Mouse (Mus musculus): ENCODE results near the gene Gm9268.
"Not testable (repeated sequence)": the region's sequence is repeated elsewhere in the genome, so short reads cannot be mapped to it uniquely, and the experiment has no call there.

The Gm9268 gene

DNA sequence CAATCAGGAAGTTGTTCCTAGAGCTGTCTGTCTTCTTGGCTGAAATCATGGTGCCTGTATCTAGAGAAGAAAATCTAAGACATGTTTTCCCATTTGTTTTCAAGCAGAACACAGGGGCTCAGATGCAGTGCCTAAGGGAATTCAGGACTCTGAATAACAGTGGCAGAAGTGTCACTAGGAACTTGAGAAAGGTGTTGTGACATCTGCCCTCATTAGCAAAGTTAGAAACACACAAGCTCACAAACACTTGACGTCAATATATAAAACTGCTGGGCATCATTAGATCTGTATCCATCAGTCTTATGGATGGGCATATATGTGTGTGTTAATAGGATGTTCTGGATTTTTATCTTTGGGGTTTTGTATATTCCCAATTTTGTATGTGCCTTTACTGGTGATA lies at the start of gene Gm9268:
Gene Gm9268, plus strand, starts transcription at position 301 of the 400 bp plus-strand sequence.
- not testable (repeated sequence) for DNase-seq

DNA sequence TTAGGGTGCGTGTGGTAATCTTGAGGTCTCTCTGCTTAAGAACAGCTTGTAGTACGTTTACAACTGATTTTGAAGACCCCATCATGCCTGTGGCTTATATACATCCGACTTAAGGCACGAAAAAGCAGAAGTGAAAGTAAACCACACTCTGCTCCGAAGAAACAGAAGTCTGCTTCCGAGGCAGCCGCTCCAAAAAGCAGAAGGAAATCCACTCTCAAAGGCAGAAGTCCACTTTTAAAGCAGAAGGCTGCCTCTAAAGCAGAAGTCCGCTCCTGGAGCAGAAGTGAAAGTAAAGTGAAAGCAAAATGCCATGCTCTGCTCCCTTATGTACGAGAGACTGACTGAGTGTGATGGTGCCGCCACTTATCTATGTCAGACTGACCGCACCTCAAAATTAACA lies 38.5 kb upstream of the Gm9268 start:
- DNase-seq, result no peak

DNA sequence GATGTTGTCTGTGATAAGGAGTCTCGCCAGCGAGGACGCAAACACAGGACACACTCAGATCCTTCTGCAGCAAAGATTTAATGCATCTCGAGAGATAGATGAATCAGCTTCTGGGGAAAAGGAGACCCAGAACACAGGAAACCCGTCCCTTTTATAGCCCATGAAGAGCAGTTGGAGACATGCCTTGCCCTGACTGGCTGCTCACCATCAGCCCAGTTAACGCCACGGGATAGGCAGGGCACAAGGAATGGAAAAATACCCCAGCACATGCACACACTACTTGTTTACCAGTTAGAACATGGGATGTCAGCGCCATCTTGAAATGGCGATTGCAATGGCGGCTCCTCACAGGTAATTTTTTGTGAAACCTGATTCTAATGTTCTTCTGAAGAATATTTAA lies 37.8 kb upstream of the Gm9268 start:
- no peak for DNase-seq

DNA sequence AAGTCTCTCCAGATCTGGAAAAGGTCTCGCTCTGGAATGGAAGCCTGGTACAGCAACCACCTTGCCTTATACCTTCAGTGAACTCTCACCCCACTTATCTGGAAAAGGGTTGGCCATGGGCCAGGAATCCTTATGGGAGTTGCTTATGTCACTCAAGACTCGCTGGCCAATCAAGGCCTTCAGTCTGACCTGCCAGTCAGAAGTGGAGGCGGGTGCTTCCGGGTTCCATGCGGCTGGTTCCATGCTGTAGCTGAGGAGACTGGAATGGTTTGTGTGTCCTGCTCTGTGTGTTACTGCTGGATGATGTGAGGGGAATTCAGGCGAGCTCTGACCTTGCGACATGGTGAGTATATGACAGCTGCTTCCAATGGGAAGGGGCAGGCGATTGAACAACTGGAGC lies 59.3 kb downstream of the Gm9268 start:
- no peak for DNase-seq
